Mouse (Mus musculus): ENCODE data around the gene Tmem200b. TPM values are rescaled to one million over a fixed set of nuclear protein-coding genes. Genes with fewer than 3 reads are reported as not detected.
A peak's percentile ranks its signal among the peaks of the same experiment; 100 is the strongest.

Tmem200b gene
- polyA plus RNA-seq, 1 experiment from 2014 or later = 1.3 TPM

DNA sequence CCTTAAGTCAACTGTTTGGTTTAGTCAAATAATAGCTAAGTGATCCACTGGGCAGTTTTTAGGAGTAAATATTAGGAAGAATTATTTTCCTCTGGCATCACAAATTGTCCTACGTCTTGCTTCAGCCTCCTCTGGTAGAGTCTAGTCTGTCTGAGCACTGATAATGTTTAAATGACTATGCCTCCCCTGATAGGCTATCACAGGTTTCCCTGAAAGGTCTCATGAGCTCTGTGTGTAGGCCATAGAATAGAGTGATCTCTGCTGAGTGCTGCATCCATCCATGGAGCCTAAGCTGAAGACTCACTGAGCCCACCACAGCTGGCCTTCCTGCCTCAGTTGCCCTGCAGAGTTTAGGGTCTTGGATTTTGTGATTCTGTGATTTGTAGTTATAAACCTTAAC lies 33.0 kb upstream of the Tmem200b start:
- Histone ChIP-seq H3K36me3 (ENCODE audit: insufficient read depth, low read length) (peaks cover 8% of the 10 kb centered on the region; the same call in 1 of the 2 replicates), H3K27me3 (replicated peaks; ENCODE audit: insufficient read depth, low read length) (no peaks in the 10 kb centered on the region), H3K9ac (replicated peaks; ENCODE audit: low read depth) (no peak overlapping the region), H3K27ac (ENCODE audit: low read length) (no peak overlapping the region), H3K4me2 (replicated peaks; ENCODE audit: low read depth, low read length) (no peak overlapping the region), H3K9me3 (ENCODE audit: low read length) (no peaks in the 10 kb centered on the region), H3K4me3 (ENCODE audit: low read depth, low read length) (no peak overlapping the region), H3K4me1 (ENCODE audit: insufficient read depth, low read depth, low read length) (no peaks in the 10 kb centered on the region)
- TF ChIP-seq CTCF (IDR thresholded peaks at IDR 0.05) (no peak), EP300 (IDR thresholded peaks at IDR 0.05) (no peak)
- ATAC-seq (no peak), DNase-seq (ENCODE audit: low spot score) (no peak)
- whole genome bisulfite sequencing = 66% methylated on average over 1 of the region's 1 CpGs

DNA sequence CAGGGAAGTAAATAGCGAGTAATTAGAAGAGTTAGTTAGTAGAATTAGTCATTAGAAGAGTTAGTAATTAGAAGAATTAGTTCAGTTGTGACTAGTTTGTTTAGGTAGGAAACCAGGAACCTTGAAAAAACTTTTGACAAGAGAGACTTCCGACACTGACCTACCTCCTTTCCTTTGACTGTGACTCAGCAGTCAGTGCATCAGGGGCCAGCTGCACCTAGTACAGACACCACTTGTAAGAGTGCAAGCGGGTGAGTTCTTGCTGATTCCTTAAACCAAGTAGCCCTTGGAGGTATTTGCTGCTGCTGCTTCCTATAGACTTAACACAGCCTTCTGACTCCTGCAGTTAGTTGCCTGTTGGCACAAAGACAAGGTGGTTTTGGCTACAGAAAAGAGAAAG lies 30.9 kb upstream of the Tmem200b start:
- Histone ChIP-seq H3K4me3 (ENCODE audit: low read depth, low read length) (no peak overlapping the region), H3K27me3 (replicated peaks; ENCODE audit: insufficient read depth, low read length) (no peaks in the 10 kb centered on the region), H3K36me3 (ENCODE audit: insufficient read depth, low read length) (peaks cover 16% of the 10 kb centered on the region; the same call in 1 of the 2 replicates), H3K4me1 (ENCODE audit: insufficient read depth, low read depth, low read length) (no peaks in the 10 kb centered on the region), H3K4me2 (replicated peaks; ENCODE audit: low read depth, low read length) (no peak overlapping the region), H3K27ac (ENCODE audit: low read length) (no peak overlapping the region), H3K9ac (replicated peaks; ENCODE audit: low read depth) (no peak overlapping the region), H3K9me3 (ENCODE audit: low read length) (no peaks in the 10 kb centered on the region)
- TF ChIP-seq EP300 (IDR thresholded peaks at IDR 0.05) = no peak
- ATAC-seq (no peak), DNase-seq (ENCODE audit: low spot score) (no peak)
- 72% methylated on average over 3 of the region's 3 CpGs for WGBS

DNA sequence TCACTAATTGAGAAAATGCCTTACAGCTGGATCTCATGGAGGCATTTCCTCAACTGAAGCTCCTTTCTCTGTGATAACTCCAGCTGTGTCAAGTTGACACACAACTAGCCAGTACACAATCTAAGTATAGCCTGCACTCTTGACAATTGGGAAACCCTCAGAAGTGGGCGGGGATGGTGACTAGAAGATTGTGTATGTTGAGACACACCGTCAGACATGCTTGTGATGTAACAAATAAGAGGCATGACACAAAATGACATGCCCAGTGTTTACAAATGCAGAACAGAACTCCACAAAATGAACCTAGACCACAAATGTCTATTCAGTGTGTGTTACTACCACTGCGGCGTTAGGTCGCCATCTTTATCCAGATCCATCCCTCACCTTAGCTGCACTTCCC lies 24.5 kb upstream of the Tmem200b start:
- H3K36me3 ChIP-seq (ENCODE audit: insufficient read depth, low read length) = peaks cover 49% of the 10 kb centered on the region; the same call in 1 of the 2 replicates
- TF ChIP-seq EP300 (IDR thresholded peaks at IDR 0.05) = no peak
- no peak for TF ChIP-seq CTCF (IDR thresholded peaks at IDR 0.05)
- H3K4me2 ChIP-seq (replicated peaks; ENCODE audit: low read depth, low read length) = no peak overlapping the region
- H3K4me3 ChIP-seq (ENCODE audit: low read depth, low read length) = no peak overlapping the region
- peak overlapping the region; percentile 79 for H3K27ac ChIP-seq (ENCODE audit: low read length)
- H3K9ac ChIP-seq (replicated peaks; ENCODE audit: low read depth) = no peak overlapping the region
- ATAC-seq (peak; percentile 56), DNase-seq (ENCODE audit: low spot score) (peak; percentile 69)
- no peaks in the 10 kb centered on the region for H3K9me3 ChIP-seq (ENCODE audit: low read length)
- peaks cover 4% of the 10 kb centered on the region; the same call in 1 of the 2 replicates for H3K4me1 ChIP-seq (ENCODE audit: insufficient read depth, low read depth, low read length)
- WGBS = 86% methylated on average over 5 of the region's 5 CpGs
- H3K27me3 ChIP-seq (replicated peaks; ENCODE audit: insufficient read depth, low read length) = no peaks in the 10 kb centered on the region

DNA sequence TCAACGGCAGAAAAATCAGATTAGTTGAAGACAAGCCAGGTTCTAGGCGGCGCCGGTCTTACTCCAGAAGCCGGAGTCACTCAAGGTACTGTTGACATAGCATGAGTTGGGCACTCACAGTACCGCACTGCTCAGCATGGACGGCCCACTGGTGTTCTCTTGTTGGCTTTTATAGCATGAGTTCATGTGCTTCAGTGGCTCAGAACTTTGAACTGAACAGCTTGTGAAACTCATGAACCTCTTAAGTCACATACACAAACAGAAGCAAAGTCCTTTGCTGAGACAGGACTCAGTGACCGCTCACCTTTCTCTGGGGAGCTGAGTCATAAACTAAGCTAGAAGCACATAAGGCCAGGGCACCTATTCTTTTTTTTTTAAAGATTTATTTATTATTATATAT lies 23.8 kb upstream of the Tmem200b start:
- Histone ChIP-seq H3K27ac (ENCODE audit: low read length) (peak overlapping the region; percentile 79; the same call in 1 of the 2 replicates), H3K9me3 (ENCODE audit: low read length) (no peaks in the 10 kb centered on the region), H3K27me3 (replicated peaks; ENCODE audit: insufficient read depth, low read length) (no peaks in the 10 kb centered on the region), H3K4me1 (ENCODE audit: insufficient read depth, low read depth, low read length) (peaks cover 4% of the 10 kb centered on the region; the same call in 1 of the 2 replicates), H3K9ac (replicated peaks; ENCODE audit: low read depth) (no peak overlapping the region), H3K4me3 (ENCODE audit: low read depth, low read length) (no peak overlapping the region), H3K4me2 (replicated peaks; ENCODE audit: low read depth, low read length) (no peak overlapping the region), H3K36me3 (ENCODE audit: insufficient read depth, low read length) (peaks cover 50% of the 10 kb centered on the region; the same call in 1 of the 2 replicates)
- 72% methylated on average over 8 of the region's 8 CpGs for WGBS
- peak; percentile 97 for ATAC-seq
- DNase-seq (ENCODE audit: low spot score) = peak; percentile 90
- peak; percentile 69 for TF ChIP-seq EP300 (IDR thresholded peaks at IDR 0.05)
- no peak for TF ChIP-seq CTCF (IDR thresholded peaks at IDR 0.05)

DNA sequence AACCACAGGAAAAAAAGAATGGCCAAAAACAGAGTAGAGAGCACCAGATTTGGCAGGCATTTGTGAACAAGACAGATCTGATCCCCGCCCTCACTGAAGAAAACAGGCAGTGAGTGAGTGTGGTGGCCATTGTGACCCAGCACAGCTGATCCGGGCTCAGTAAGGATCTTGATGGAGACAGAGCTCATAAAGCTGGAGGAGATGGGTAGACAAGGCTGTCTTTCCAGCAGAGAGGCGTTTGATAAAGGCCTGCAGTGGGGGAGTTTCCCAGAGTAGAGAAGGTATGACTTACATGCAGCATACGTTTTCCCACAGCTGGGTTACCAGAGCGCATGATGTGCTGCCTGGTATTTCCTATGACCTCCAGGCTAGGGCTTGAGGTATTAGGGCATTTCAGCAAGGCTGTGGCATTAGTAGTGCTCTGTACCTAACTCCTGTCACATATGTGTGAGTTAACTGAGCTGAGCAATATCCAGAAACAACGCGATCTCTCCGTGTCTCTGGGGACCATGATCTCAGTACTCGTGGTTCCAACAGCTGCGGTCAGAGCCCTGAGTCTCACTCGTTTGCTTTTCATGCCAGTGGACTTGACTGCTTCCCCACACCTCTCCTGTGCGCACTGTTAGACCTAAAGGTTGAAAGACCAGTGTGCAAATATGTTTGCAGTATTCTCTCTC lies 22.9 kb upstream of the Tmem200b start:
- DNase-seq (ENCODE audit: low spot score) (no peak), ATAC-seq (no peak)
- Histone ChIP-seq H3K9ac (replicated peaks; ENCODE audit: low read depth) (no peak overlapping the region), H3K27ac (ENCODE audit: low read length) (peak overlapping the region; percentile 33), H3K9me3 (ENCODE audit: low read length) (no peaks in the 10 kb centered on the region), H3K4me3 (ENCODE audit: low read depth, low read length) (no peak overlapping the region), H3K27me3 (replicated peaks; ENCODE audit: insufficient read depth, low read length) (no peaks in the 10 kb centered on the region), H3K36me3 (ENCODE audit: insufficient read depth, low read length) (peaks cover 41% of the 10 kb centered on the region; the same call in 1 of the 2 replicates), H3K4me2 (replicated peaks; ENCODE audit: low read depth, low read length) (no peak overlapping the region), H3K4me1 (ENCODE audit: insufficient read depth, low read depth, low read length) (peaks cover 4% of the 10 kb centered on the region; the same call in 1 of the 2 replicates)
- TF ChIP-seq CTCF (IDR thresholded peaks at IDR 0.05) (no peak), EP300 (IDR thresholded peaks at IDR 0.05) (no peak)
- WGBS = 84% methylated on average over 12 of the region's 12 CpGs

DNA sequence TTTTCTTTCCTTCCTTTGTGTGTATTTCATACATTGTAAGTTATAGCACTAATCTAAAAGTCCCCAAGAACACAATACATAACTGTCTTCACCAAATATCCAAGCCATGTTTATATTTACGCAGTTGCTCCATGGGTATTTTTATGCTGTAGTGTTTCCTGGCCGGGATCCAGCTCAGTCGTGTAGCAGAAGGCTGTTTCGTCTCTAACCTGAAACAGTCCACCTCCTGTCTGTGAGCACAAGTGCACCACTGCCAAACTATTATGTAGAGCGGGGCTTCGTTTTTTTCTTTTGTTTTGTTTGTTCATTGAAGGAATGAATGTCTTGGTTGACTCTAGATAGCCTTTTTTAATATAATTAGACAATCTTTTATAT lies 22.4 kb upstream of the Tmem200b start:
- no peak for TF ChIP-seq CTCF (IDR thresholded peaks at IDR 0.05)
- no peak for TF ChIP-seq EP300 (IDR thresholded peaks at IDR 0.05)
- DNase-seq (ENCODE audit: low spot score) = no peak

More for the DNA sequence above, 22.4 kb upstream of the Tmem200b start:
- Histone ChIP-seq H3K9me3 (ENCODE audit: low read length) (no peaks in the 10 kb centered on the region), H3K36me3 (ENCODE audit: insufficient read depth, low read length) (peaks cover 38% of the 10 kb centered on the region; the same call in 1 of the 2 replicates), H3K4me3 (ENCODE audit: low read depth, low read length) (no peak overlapping the region), H3K4me2 (replicated peaks; ENCODE audit: low read depth, low read length) (no peak overlapping the region), H3K4me1 (ENCODE audit: insufficient read depth, low read depth, low read length) (peaks cover 4% of the 10 kb centered on the region; the same call in 1 of the 2 replicates), H3K9ac (replicated peaks; ENCODE audit: low read depth) (no peak overlapping the region), H3K27ac (ENCODE audit: low read length) (no peak overlapping the region), H3K27me3 (replicated peaks; ENCODE audit: insufficient read depth, low read length) (no peaks in the 10 kb centered on the region)
- 65% methylated on average over 6 of the region's 6 CpGs for WGBS
- no peak for ATAC-seq

All from lung, postnatal 0 days (tissue).